Comparison of ENCODE assay signal across 29 mouse cellular contexts in the genomic region with DNA sequence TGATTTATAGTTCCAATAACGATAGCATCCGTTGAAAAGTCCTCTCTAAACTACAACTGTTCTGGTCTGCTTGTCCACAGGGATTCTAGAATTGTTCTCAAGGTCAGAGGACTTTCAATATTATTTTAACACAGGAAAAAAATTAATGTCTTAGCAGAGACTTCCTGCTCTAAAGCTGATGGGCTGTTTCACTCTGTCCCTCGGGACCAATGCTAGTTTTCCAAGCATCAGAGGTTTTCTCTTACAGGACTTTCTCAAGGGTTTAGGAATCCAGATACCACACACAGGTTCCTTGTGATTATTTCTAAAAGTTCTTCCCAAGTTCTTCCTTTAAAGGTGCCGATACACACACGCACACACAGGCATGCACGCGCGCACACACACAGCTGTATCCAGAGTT.
DNase-seq lines count a peak whose midpoint lies in the region; ATAC-seq lines count a peak whose summit lies in the region.
"Had no signal": no experiment of that assay in that cellular context is flagged by ENCODE, and none has a peak within 500 bp of the region (broad histone marks: within the 10 kb centered on the region; RNA-seq: fewer than 3 reads in every experiment).

No protein-coding gene starts in this region.

- no peaks in the 10 kb centered on the region for H3K27me3 ChIP-seq in embryonic facial prominence, embryonic 11.5 days (ENCODE audit: control insufficient read depth, insufficient read depth, low read length)
- no peaks in the 10 kb centered on the region for H3K27me3 ChIP-seq in embryonic facial prominence, embryonic 10.5 days (replicated peaks; ENCODE audit: low read depth, poor library complexity, severe bottlenecking)
- H3K27me3 ChIP-seq in midbrain, embryonic 11.5 days (ENCODE audit: control insufficient read depth, insufficient read depth, low read length) = no peaks in the 10 kb centered on the region
- no peaks in the 10 kb centered on the region for H3K27me3 ChIP-seq in midbrain, embryonic 15.5 days (replicated peaks)
- no peaks in the 10 kb centered on the region for H3K27me3 ChIP-seq in forebrain, embryonic 13.5 days
- H3K27me3 ChIP-seq in hindbrain, embryonic 11.5 days (ENCODE audit: control insufficient read depth, insufficient read depth, low read length) = no peaks in the 10 kb centered on the region
- H3K27me3 ChIP-seq: heart, embryonic 12.5 days; hindbrain, embryonic 15.5 days; kidney, embryonic 15.5 days had no signal

- no peak for ATAC-seq in embryonic facial prominence, embryonic 11.5 days (replicated peaks; ENCODE audit: insufficient number of reproducible peaks, low FRiP score, low TSS enrichment, low read depth)
- ATAC-seq in midbrain, embryonic 11.5 days (ENCODE audit: low FRiP score) = no peak
- ATAC-seq in midbrain, embryonic 15.5 days (replicated peaks) = no peak
- ATAC-seq in forebrain, embryonic 13.5 days = no peak
- ATAC-seq in hindbrain, embryonic 11.5 days (ENCODE audit: low FRiP score) = no peak
- ATAC-seq: forebrain, postnatal 0 days; inflammation-experienced regulatory T-cells, adult 6 months; midbrain, embryonic 16.5 days had no signal

- no peak overlapping the region for H3K4me2 ChIP-seq in embryonic facial prominence, embryonic 11.5 days (ENCODE audit: low read depth, low read length)
- H3K4me2 ChIP-seq in midbrain, embryonic 11.5 days = no peak overlapping the region
- H3K4me2 ChIP-seq in midbrain, embryonic 15.5 days = no peak overlapping the region
- no peak overlapping the region for H3K4me2 ChIP-seq in forebrain, embryonic 13.5 days
- H3K4me2 ChIP-seq in hindbrain, embryonic 11.5 days (replicated peaks; ENCODE audit: low read depth, low read length) = no peak overlapping the region
- H3K4me2 ChIP-seq: heart, embryonic 12.5 days; hindbrain, embryonic 15.5 days; kidney, embryonic 15.5 days had no signal

- no peaks in the 10 kb centered on the region for H3K36me3 ChIP-seq in embryonic facial prominence, embryonic 11.5 days (replicated peaks; ENCODE audit: control insufficient read depth, insufficient read depth, low read depth, low read length)
- H3K36me3 ChIP-seq in embryonic facial prominence, embryonic 10.5 days (replicated peaks) = no peaks in the 10 kb centered on the region
- no peaks in the 10 kb centered on the region for H3K36me3 ChIP-seq in midbrain, embryonic 11.5 days (ENCODE audit: control insufficient read depth, insufficient read depth, low read length)
- no peaks in the 10 kb centered on the region for H3K36me3 ChIP-seq in midbrain, embryonic 15.5 days (replicated peaks)
- H3K36me3 ChIP-seq in forebrain, embryonic 13.5 days (ENCODE audit: poor library complexity, severe bottlenecking) = no peaks in the 10 kb centered on the region
- H3K36me3 ChIP-seq in hindbrain, embryonic 11.5 days (ENCODE audit: control insufficient read depth, insufficient read depth, low read length) = no peaks in the 10 kb centered on the region
- H3K36me3 ChIP-seq: hindbrain, embryonic 15.5 days; kidney, embryonic 15.5 days had no signal

- H3K4me1 ChIP-seq in embryonic facial prominence, embryonic 11.5 days (ENCODE audit: control insufficient read depth, insufficient read depth, low read length) = no peaks in the 10 kb centered on the region
- H3K4me1 ChIP-seq in embryonic facial prominence, embryonic 10.5 days = peaks cover 29% of the 10 kb centered on the region
- H3K4me1 ChIP-seq in midbrain, embryonic 11.5 days (ENCODE audit: control insufficient read depth, insufficient read depth, low read length) = no peaks in the 10 kb centered on the region
- H3K4me1 ChIP-seq in midbrain, embryonic 15.5 days = no peaks in the 10 kb centered on the region
- H3K4me1 ChIP-seq in forebrain, embryonic 13.5 days = no peaks in the 10 kb centered on the region
- H3K4me1 ChIP-seq in hindbrain, embryonic 11.5 days (replicated peaks; ENCODE audit: control insufficient read depth, insufficient read depth, low read length) = no peaks in the 10 kb centered on the region
- H3K4me1 ChIP-seq: hindbrain, embryonic 15.5 days; megakaryocyte, embryonic 14.5 days had no signal

- no peak overlapping the region for H3K27ac ChIP-seq in embryonic facial prominence, embryonic 11.5 days (replicated peaks; ENCODE audit: low read depth, low read length)
- no peak overlapping the region for H3K27ac ChIP-seq in embryonic facial prominence, embryonic 10.5 days (replicated peaks)
- no peak overlapping the region for H3K27ac ChIP-seq in midbrain, embryonic 11.5 days (ENCODE audit: low read depth, low read length)
- no peak overlapping the region for H3K27ac ChIP-seq in midbrain, embryonic 15.5 days
- no peak overlapping the region for H3K27ac ChIP-seq in forebrain, embryonic 13.5 days
- no peak overlapping the region for H3K27ac ChIP-seq in hindbrain, embryonic 11.5 days (ENCODE audit: low read depth, low read length)
- H3K27ac ChIP-seq: hindbrain, embryonic 15.5 days; kidney, embryonic 15.5 days; layer of hippocampus, adult 2 months; left cerebral cortex, adult 2 months had no signal

- H3K9me3 ChIP-seq in embryonic facial prominence, embryonic 11.5 days (replicated peaks; ENCODE audit: control insufficient read depth, low read length) = no peaks in the 10 kb centered on the region
- H3K9me3 ChIP-seq in embryonic facial prominence, embryonic 10.5 days = no peaks in the 10 kb centered on the region
- H3K9me3 ChIP-seq in midbrain, embryonic 11.5 days (ENCODE audit: control insufficient read depth, low read length) = no peaks in the 10 kb centered on the region
- no peaks in the 10 kb centered on the region for H3K9me3 ChIP-seq in midbrain, embryonic 15.5 days
- no peaks in the 10 kb centered on the region for H3K9me3 ChIP-seq in forebrain, embryonic 13.5 days (replicated peaks)
- H3K9me3 ChIP-seq in hindbrain, embryonic 11.5 days (ENCODE audit: control insufficient read depth, low read length) = no peaks in the 10 kb centered on the region
- H3K9me3 ChIP-seq: heart, embryonic 12.5 days; hindbrain, embryonic 15.5 days; kidney, embryonic 15.5 days; megakaryocyte, embryonic 14.5 days had no signal

- H3K9ac ChIP-seq in embryonic facial prominence, embryonic 11.5 days (replicated peaks; ENCODE audit: low read length) = no peak overlapping the region
- no peak overlapping the region for H3K9ac ChIP-seq in midbrain, embryonic 11.5 days (ENCODE audit: low read length)
- H3K9ac ChIP-seq in midbrain, embryonic 15.5 days = no peak overlapping the region
- no peak overlapping the region for H3K9ac ChIP-seq in forebrain, embryonic 13.5 days
- no peak overlapping the region for H3K9ac ChIP-seq in hindbrain, embryonic 11.5 days (ENCODE audit: low read depth, low read length)
- H3K9ac ChIP-seq: forebrain, postnatal 0 days; heart, embryonic 12.5 days; hindbrain, embryonic 15.5 days; kidney, embryonic 15.5 days had no signal

- no peak overlapping the region for H3K4me3 ChIP-seq in embryonic facial prominence, embryonic 11.5 days (ENCODE audit: low read depth, low read length)
- H3K4me3 ChIP-seq in embryonic facial prominence, embryonic 10.5 days = no peak overlapping the region
- no peak overlapping the region for H3K4me3 ChIP-seq in midbrain, embryonic 11.5 days (ENCODE audit: low read depth, low read length)
- no peak overlapping the region for H3K4me3 ChIP-seq in midbrain, embryonic 15.5 days
- H3K4me3 ChIP-seq in forebrain, embryonic 13.5 days = no peak overlapping the region
- no peak overlapping the region for H3K4me3 ChIP-seq in hindbrain, embryonic 11.5 days (ENCODE audit: low read depth, low read length)
- H3K4me3 ChIP-seq: heart, embryonic 12.5 days; hindbrain, embryonic 15.5 days; kidney, embryonic 15.5 days; layer of hippocampus, adult 2 months; left cerebral cortex, adult 2 months; megakaryocyte, embryonic 14.5 days had no signal

- WGBS in embryonic facial prominence, embryonic 11.5 days = 51% methylated on average over 8 of the region's 8 CpGs
- 71% methylated on average over 8 of the region's 8 CpGs for WGBS in embryonic facial prominence, embryonic 10.5 days
- WGBS in midbrain, embryonic 11.5 days = 86% methylated on average over 8 of the region's 8 CpGs
- 89% methylated on average over 8 of the region's 8 CpGs for WGBS in midbrain, embryonic 15.5 days
- WGBS in forebrain, embryonic 13.5 days = 92% methylated on average over 8 of the region's 8 CpGs
- WGBS in hindbrain, embryonic 11.5 days = 81% methylated on average over 8 of the region's 8 CpGs

- DNase-seq in embryonic facial prominence, embryonic 11.5 days (ENCODE audit: low spot score) = peak; percentile 48
- no peak for DNase-seq in embryonic facial prominence, embryonic 10.5 days (ENCODE audit: low spot score)
- DNase-seq in midbrain, embryonic 11.5 days (ENCODE audit: low spot score, missing footprints) = peak; percentile 45
- DNase-seq in forelimb bud, embryonic 11.5 days (ENCODE audit: low read depth, low spot score) = peak; percentile 26
- peak; percentile 17 for DNase-seq in skeletal muscle tissue, adult 2 months (ENCODE audit: low read depth, low spot score)
- no peak for DNase-seq in hindbrain, embryonic 11.5 days (ENCODE audit: low spot score)
- DNase-seq: adrenal gland, postnatal 14 days; cerebellum, adult 18-20 months; cerebellum, postnatal 10 days; forebrain, postnatal 0 days; gastrocnemius, postnatal 25 days; heart, postnatal 4 days; kidney, adult 11 months; kidney, postnatal 36 days; lung, postnatal 4 days; right cerebral cortex, adult 18-20 months; right cerebral cortex, postnatal 4 days; thymus, adult 2 months; thymus, postnatal 36 days had no signal

Comparison
In these comparisons a context has a peak if more than half of its experiments do, and no peak if none do; other contexts are left out.
1. DNase-seq: peak in embryonic facial prominence, embryonic 11.5 days (single experiment), midbrain, embryonic 11.5 days (single experiment), forelimb bud, embryonic 11.5 days (single experiment) and skeletal muscle tissue, adult 2 months (single experiment); none in embryonic facial prominence, embryonic 10.5 days (single experiment) and hindbrain, embryonic 11.5 days (single experiment).